Mouse (Mus musculus): ENCODE measurements around the gene Cenpe. TPM values are rescaled to one million over a fixed set of nuclear protein-coding genes. Genes with fewer than 3 reads are reported as not detected.

Gene Cenpe
- total and polyA plus RNA-seq, 2 experiments from 2014 or later = 1.5 to 1.7 TPM

DNA sequence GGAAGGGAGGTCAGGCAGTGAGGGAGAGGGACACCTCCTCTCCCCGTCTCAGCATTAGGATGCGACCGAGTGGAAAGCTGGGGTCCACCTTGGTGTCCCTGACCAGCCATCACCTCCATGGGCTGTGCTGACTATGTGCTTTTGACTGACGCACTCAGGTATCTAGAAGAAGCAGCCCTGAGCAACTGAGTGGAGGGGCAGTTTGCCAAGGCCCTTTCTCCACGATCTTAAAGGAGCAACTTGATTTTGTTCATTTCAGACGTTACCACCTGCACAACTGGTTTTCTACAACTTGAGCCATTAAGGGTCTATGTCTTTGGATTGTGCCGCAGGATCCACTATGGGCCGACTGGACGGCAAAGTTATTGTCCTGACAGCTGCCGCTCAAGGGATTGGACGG lies 72.9 kb downstream of the Cenpe start:
- WGBS = 84% methylated on average over 11 of the region's 11 CpGs
- ATAC-seq (ENCODE audit: low FRiP score) (no peak), DNase-seq (ENCODE audit: low spot score) (no peak)
- H3K27ac ChIP-seq (ENCODE audit: low read depth, low read length) = no peak overlapping the region
- no peaks in the 10 kb centered on the region for H3K36me3 ChIP-seq (ENCODE audit: insufficient read depth, low read length)
- H3K4me1 ChIP-seq (ENCODE audit: insufficient read depth, low read length) = no peaks in the 10 kb centered on the region
- no peak for TF ChIP-seq CTCF (IDR thresholded peaks at IDR 0.05)
- no peaks in the 10 kb centered on the region for H3K27me3 ChIP-seq (ENCODE audit: insufficient read depth, low read length)
- no peak overlapping the region for H3K4me3 ChIP-seq (ENCODE audit: low read depth, low read length)
- no peak overlapping the region for H3K9ac ChIP-seq (replicated peaks; ENCODE audit: low read length, poor library complexity, severe bottlenecking)
- H3K9me3 ChIP-seq (ENCODE audit: low read length) = no peaks in the 10 kb centered on the region
- H3K4me2 ChIP-seq (ENCODE audit: low read depth, low read length, poor library complexity, severe bottlenecking) = no peak overlapping the region

DNA sequence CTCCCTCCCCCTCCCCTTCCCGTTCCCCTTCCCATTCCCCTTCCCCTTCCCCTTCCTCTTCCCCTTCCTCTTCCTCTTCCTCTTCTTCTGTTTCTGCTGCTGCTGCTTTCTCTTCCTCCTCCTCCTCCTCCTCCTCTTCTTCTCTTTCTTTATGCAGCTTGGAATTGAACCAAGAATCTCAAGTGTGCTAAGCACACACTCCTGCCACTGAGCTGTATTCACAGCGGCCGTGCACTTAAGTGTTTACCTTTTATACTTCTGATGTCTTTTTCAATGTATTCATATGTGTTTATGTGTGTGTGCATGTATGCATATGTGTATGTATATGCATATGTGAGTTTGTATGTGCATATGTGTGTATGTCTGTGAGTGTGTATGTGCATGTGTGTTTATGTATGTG lies 73.5 kb downstream of the Cenpe start:
- Histone ChIP-seq H3K9me3 (ENCODE audit: low read length) (no peaks in the 10 kb centered on the region), H3K9ac (replicated peaks; ENCODE audit: low read length, poor library complexity, severe bottlenecking) (no peak overlapping the region), H3K27ac (ENCODE audit: low read depth, low read length) (no peak overlapping the region), H3K4me2 (ENCODE audit: low read depth, low read length, poor library complexity, severe bottlenecking) (no peak overlapping the region), H3K4me1 (ENCODE audit: insufficient read depth, low read length) (no peaks in the 10 kb centered on the region), H3K4me3 (ENCODE audit: low read depth, low read length) (no peak overlapping the region), H3K27me3 (ENCODE audit: insufficient read depth, low read length) (no peaks in the 10 kb centered on the region), H3K36me3 (ENCODE audit: insufficient read depth, low read length) (no peaks in the 10 kb centered on the region)
- ATAC-seq (ENCODE audit: low FRiP score) (no peak), DNase-seq (ENCODE audit: low spot score) (no peak)
- no peak for TF ChIP-seq CTCF (IDR thresholded peaks at IDR 0.05)
- 78% methylated on average over 3 of the region's 3 CpGs for WGBS

GRCm38 (mm10) chr3:135288138-135288750 lies 75.9 kb downstream of the Cenpe start:
- 91% methylated on average over 8 of the region's 8 CpGs for WGBS
- no peaks in the 10 kb centered on the region for H3K4me1 ChIP-seq (ENCODE audit: insufficient read depth, low read length)
- H3K36me3 ChIP-seq (ENCODE audit: insufficient read depth, low read length) = no peaks in the 10 kb centered on the region
- H3K9me3 ChIP-seq (ENCODE audit: low read length) = no peaks in the 10 kb centered on the region
- H3K4me2 ChIP-seq (ENCODE audit: low read depth, low read length, poor library complexity, severe bottlenecking) = no peak overlapping the region
- TF ChIP-seq CTCF (IDR thresholded peaks at IDR 0.05) = no peak
- no peaks in the 10 kb centered on the region for H3K27me3 ChIP-seq (ENCODE audit: insufficient read depth, low read length)
- ATAC-seq (ENCODE audit: low FRiP score) (no peak), DNase-seq (ENCODE audit: low spot score) (no peak)
- no peak overlapping the region for H3K4me3 ChIP-seq (ENCODE audit: low read depth, low read length)
- no peak overlapping the region for H3K27ac ChIP-seq (ENCODE audit: low read depth, low read length)
- no peak overlapping the region for H3K9ac ChIP-seq (replicated peaks; ENCODE audit: low read length, poor library complexity, severe bottlenecking)

- Histone ChIP-seq H3K9me3 (ENCODE audit: low read length) (no peaks in the 10 kb centered on the region), H3K27me3 (ENCODE audit: insufficient read depth, low read length) (no peaks in the 10 kb centered on the region), H3K4me2 (ENCODE audit: low read depth, low read length, poor library complexity, severe bottlenecking) (no peak overlapping the region), H3K4me1 (ENCODE audit: insufficient read depth, low read length) (no peaks in the 10 kb centered on the region), H3K27ac (ENCODE audit: low read depth, low read length) (no peak overlapping the region), H3K4me3 (ENCODE audit: low read depth, low read length) (no peak overlapping the region), H3K36me3 (ENCODE audit: insufficient read depth, low read length) (no peaks in the 10 kb centered on the region), H3K9ac (replicated peaks; ENCODE audit: low read length, poor library complexity, severe bottlenecking) (no peak overlapping the region)
- WGBS = 94% methylated on average over 1 of the region's 1 CpGs
- ATAC-seq (ENCODE audit: low FRiP score) (no peak), DNase-seq (ENCODE audit: low spot score) (no peak)
- TF ChIP-seq CTCF (IDR thresholded peaks at IDR 0.05) = no peak
Observed at GRCm38 (mm10) chr3:135289148-135289547, 76.8 kb downstream of the Cenpe start.

GRCm38 (mm10) chr3:135290249-135290894 lies 78.0 kb downstream of the Cenpe start:
- TF ChIP-seq CTCF (IDR thresholded peaks at IDR 0.05) = peak; percentile 96
- peak; percentile 71 for ATAC-seq (ENCODE audit: low FRiP score)
- Histone ChIP-seq H3K9me3 (ENCODE audit: low read length) (no peaks in the 10 kb centered on the region), H3K9ac (replicated peaks; ENCODE audit: low read length, poor library complexity, severe bottlenecking) (no peak overlapping the region), H3K4me2 (ENCODE audit: low read depth, low read length, poor library complexity, severe bottlenecking) (no peak overlapping the region), H3K4me3 (ENCODE audit: low read depth, low read length) (no peak overlapping the region), H3K36me3 (ENCODE audit: insufficient read depth, low read length) (no peaks in the 10 kb centered on the region), H3K4me1 (ENCODE audit: insufficient read depth, low read length) (no peaks in the 10 kb centered on the region), H3K27me3 (ENCODE audit: insufficient read depth, low read length) (no peaks in the 10 kb centered on the region), H3K27ac (ENCODE audit: low read depth, low read length) (no peak overlapping the region)
- peak; percentile 89 for DNase-seq (ENCODE audit: low spot score)
- 98% methylated on average over 6 of the region's 7 CpGs for WGBS

DNA sequence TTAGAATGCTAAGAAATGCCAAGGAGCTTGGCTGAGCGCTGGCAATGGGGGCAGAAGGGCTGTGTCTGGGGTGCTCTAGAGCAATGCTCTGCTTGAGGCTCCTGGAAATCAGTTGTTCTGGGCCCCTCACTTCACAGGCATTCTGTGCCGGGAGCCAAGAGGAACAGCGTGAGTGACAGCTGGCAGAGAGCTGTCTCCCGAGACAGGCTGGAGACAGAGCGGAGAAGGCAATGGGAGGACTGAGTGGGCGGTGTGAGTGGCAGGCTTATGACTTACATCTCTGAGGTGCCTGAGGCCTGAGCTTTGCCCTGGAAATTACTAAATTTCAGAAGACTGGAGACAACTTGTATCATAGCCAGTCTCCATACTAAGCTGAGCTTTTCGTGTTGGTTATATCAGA lies 81.4 kb downstream of the Cenpe start:
- no peak for TF ChIP-seq CTCF (IDR thresholded peaks at IDR 0.05)
- no peaks in the 10 kb centered on the region for H3K4me1 ChIP-seq (ENCODE audit: insufficient read depth, low read length)
- DNase-seq (ENCODE audit: low spot score) = no peak
- H3K9me3 ChIP-seq (ENCODE audit: low read length) = no peaks in the 10 kb centered on the region
- no peak overlapping the region for H3K4me3 ChIP-seq (ENCODE audit: low read depth, low read length)
- no peaks in the 10 kb centered on the region for H3K36me3 ChIP-seq (ENCODE audit: insufficient read depth, low read length)
- no peak overlapping the region for H3K4me2 ChIP-seq (ENCODE audit: low read depth, low read length, poor library complexity, severe bottlenecking)
- ATAC-seq (ENCODE audit: low FRiP score) = no peak
- no peak overlapping the region for H3K9ac ChIP-seq (replicated peaks; ENCODE audit: low read length, poor library complexity, severe bottlenecking)
- H3K27ac ChIP-seq (ENCODE audit: low read depth, low read length) = no peak overlapping the region
- no peaks in the 10 kb centered on the region for H3K27me3 ChIP-seq (ENCODE audit: insufficient read depth, low read length)
- 37% methylated on average over 7 of the region's 7 CpGs for WGBS

Data from midbrain, postnatal 0 days (tissue).